Mouse (Mus musculus) T-helper 1 cell (primary cell): ENCODE results near the gene Dolk.

Experiments
- in situ Hi-C: fragments of 300-600 bp; cut with MboI, MseI; formaldehyde crosslinking; loops from one replicate; pipeline ENCODE4 v1.15.1; 2025; ENCODE audit warnings: high pct_unique_total_duplicates

Gene Dolk

GRCm38 (mm10) chr2:30251417-30252104 lies 34.6 kb downstream of the Dolk start:
- in situ Hi-C loops, result no loop called here

GRCm38 (mm10) chr2:30250166-30251128 lies 35.7 kb downstream of the Dolk start:
- in situ Hi-C loops, result no loop called here

- in situ Hi-C loops, result no loop called here
These were observed 37.0 kb downstream of the Dolk start for GRCm38 (mm10) chr2:30249182-30249581.

GRCm38 (mm10) chr2:30247681-30248080 lies 38.5 kb downstream of the Dolk start:
- in situ Hi-C loops, result no loop called here

GRCm38 (mm10) chr2:30247036-30247435 lies 39.1 kb downstream of the Dolk start:
- in situ Hi-C loops, result no loop called here

GRCm38 (mm10) chr2:30244595-30245178 lies 41.4 kb downstream of the Dolk start:
- in situ Hi-C loops, result loop anchor here (5.0 kb wide), 1 partner anchor 38 kb away; the partner anchor contains the start of gene Gm28038

- in situ Hi-C loops, result loop anchor here (5.0 kb wide), 1 partner anchor 39 kb away; the partner anchor contains the start of gene Gm28038
These were observed 42.7 kb downstream of the Dolk start for GRCm38 (mm10) chr2:30243391-30243790.

- in situ Hi-C loops, result loop anchor here (5.0 kb wide), 1 partner anchor 40 kb away; the partner anchor contains the start of gene Gm28038
These were observed 43.6 kb downstream of the Dolk start for GRCm38 (mm10) chr2:30242509-30242908.

- in situ Hi-C loops, result loop anchor here (5.0 kb wide), 1 partner anchor 42 kb away; the partner anchor contains the start of gene Gm28038
These were observed 45.9 kb downstream of the Dolk start, which contains the start of gene Gm28035 for GRCm38 (mm10) chr2:30240267-30240666. TSS of gene Gm28035 (plus strand) at chr2:30240567.

GRCm38 (mm10) chr2:30239777-30240176 lies 46.4 kb downstream of the Dolk start:
- in situ Hi-C loops, result loop anchor here (5.0 kb wide), 1 partner anchor 43 kb away; the partner anchor contains the start of gene Gm28038

- in situ Hi-C loops, result no loop called here
These were observed 47.1 kb downstream of the Dolk start for GRCm38 (mm10) chr2:30238906-30239465.

GRCm38 (mm10) chr2:30237881-30238280 lies 48.3 kb downstream of the Dolk start:
- in situ Hi-C loops, result no loop called here

- in situ Hi-C loops, result no loop called here
These were observed 48.8 kb downstream of the Dolk start, which contains the start of gene Lrrc8a for GRCm38 (mm10) chr2:30237199-30237880. TSS of gene Lrrc8a (plus strand) at chr2:30237715.

- in situ Hi-C loops, result no loop called here
These were observed 49.5 kb downstream of the Dolk start for GRCm38 (mm10) chr2:30236426-30237198.

- in situ Hi-C loops, result no loop called here
These were observed 50.5 kb downstream of the Dolk start for GRCm38 (mm10) chr2:30235593-30235992.
